Mouse (Mus musculus): ENCODE results near the gene Ubfd1.

DNA sequence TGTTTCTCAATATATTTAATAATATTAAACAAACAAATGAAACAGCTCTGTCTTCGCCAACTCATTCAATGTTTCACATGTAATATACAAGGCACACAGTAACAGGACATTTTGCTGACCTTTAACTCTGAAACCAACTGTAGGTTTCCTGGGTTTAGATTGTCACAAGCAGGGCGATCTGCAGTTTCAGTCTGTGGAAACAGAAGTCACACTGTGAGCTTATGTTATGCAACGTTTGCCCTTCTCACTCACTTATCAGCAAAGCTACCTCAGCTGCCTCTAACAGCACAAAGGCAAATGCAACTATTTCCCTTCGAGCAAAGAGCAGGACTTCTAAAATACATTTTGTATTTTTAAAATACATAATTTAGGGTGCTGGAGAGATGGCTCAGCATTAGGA, 56.5 kb downstream of the Ubfd1 start:
- TF ChIP-seq CTCF (IDR thresholded peaks at IDR 0.05; ENCODE audit: low read depth) (no peak), EP300 (IDR thresholded peaks at IDR 0.05; ENCODE audit: low read depth) (no peak)
